Mouse (Mus musculus): ENCODE data around the gene Ano6. TPM values are rescaled to one million over a fixed set of nuclear protein-coding genes. Genes with fewer than 3 reads are reported as not detected.

The Ano6 gene
- polyA plus RNA-seq, 1 experiment from 2014 or later = 28.3 TPM

DNA sequence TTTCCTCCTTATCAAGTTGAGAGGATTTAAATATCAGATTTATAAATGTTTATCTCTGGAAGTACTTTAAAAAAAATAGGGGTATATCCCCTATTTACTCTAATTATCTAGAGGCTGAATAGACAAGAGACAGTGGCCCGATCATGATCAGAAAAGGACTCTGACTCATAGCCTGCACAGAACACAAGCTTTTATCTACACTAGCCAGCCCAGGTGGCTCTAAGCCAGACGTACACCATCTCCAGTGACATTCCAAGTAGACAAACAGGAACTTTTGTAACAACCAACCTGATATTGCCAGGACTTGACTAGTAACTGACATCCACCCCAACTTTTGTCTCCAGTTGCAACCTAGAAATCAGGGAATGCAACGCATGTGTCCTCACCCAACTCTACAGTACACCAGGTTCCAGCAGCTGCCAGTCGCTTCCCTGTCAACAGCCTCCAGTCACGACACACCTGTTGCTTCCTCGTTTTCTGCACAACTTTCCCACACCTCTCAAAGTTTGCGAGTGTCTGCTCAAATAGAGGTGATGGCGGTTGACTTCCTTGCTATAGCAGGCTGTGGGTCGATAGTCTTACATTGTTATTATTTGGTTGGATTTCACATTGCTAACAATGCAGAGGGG is 199.0 kb downstream of the Ano6 start:
- no peak overlapping the region for H3K9ac ChIP-seq (ENCODE audit: low read depth, low read length)
- no peaks in the 10 kb centered on the region for H3K27me3 ChIP-seq (replicated peaks; ENCODE audit: control insufficient read depth, insufficient read depth, low read length)
- DNase-seq (ENCODE audit: low spot score) (no peak), ATAC-seq (replicated peaks; ENCODE audit: low FRiP score) (no peak)
- no peak overlapping the region for H3K4me2 ChIP-seq
- no peak overlapping the region for H3K27ac ChIP-seq (ENCODE audit: low read depth, low read length)
- H3K4me1 ChIP-seq (replicated peaks; ENCODE audit: control insufficient read depth, insufficient read depth, low read length) = no peaks in the 10 kb centered on the region
- WGBS = 79% methylated on average over 9 of the region's 9 CpGs
- no peaks in the 10 kb centered on the region for H3K9me3 ChIP-seq (ENCODE audit: control insufficient read depth, low read length)
- no peaks in the 10 kb centered on the region for H3K36me3 ChIP-seq (ENCODE audit: control insufficient read depth, insufficient read depth, low read length)
- no peak overlapping the region for H3K4me3 ChIP-seq (ENCODE audit: low read depth, low read length)

- no peak overlapping the region for H3K4me3 ChIP-seq (ENCODE audit: low read depth, low read length)
- WGBS = 46% methylated on average over 6 of the region's 6 CpGs
- H3K36me3 ChIP-seq (ENCODE audit: control insufficient read depth, insufficient read depth, low read length) = no peaks in the 10 kb centered on the region
- H3K4me2 ChIP-seq = no peak overlapping the region
- no peak overlapping the region for H3K27ac ChIP-seq (ENCODE audit: low read depth, low read length)
- no peaks in the 10 kb centered on the region for H3K9me3 ChIP-seq (ENCODE audit: control insufficient read depth, low read length)
- H3K9ac ChIP-seq (ENCODE audit: low read depth, low read length) = no peak overlapping the region
- H3K4me1 ChIP-seq (replicated peaks; ENCODE audit: control insufficient read depth, insufficient read depth, low read length) = no peaks in the 10 kb centered on the region
- DNase-seq (ENCODE audit: low spot score) (no peak), ATAC-seq (replicated peaks; ENCODE audit: low FRiP score) (no peak)
- H3K27me3 ChIP-seq (replicated peaks; ENCODE audit: control insufficient read depth, insufficient read depth, low read length) = no peaks in the 10 kb centered on the region
Measured at GRCm38 (mm10) chr15:96002958-96003601, 212.4 kb downstream of the Ano6 start.

GRCm38 (mm10) chr15:96011640-96012390 is 221.2 kb downstream of the Ano6 start:
- no peak for ATAC-seq (replicated peaks; ENCODE audit: low FRiP score)
- H3K4me2 ChIP-seq = no peak overlapping the region
- no peak overlapping the region for H3K27ac ChIP-seq (ENCODE audit: low read depth, low read length)
- WGBS = 82% methylated on average over 16 of the region's 16 CpGs
- H3K4me3 ChIP-seq (ENCODE audit: low read depth, low read length) = no peak overlapping the region
- H3K4me1 ChIP-seq (replicated peaks; ENCODE audit: control insufficient read depth, insufficient read depth, low read length) = no peaks in the 10 kb centered on the region
- H3K9ac ChIP-seq (ENCODE audit: low read depth, low read length) = no peak overlapping the region
- DNase-seq (ENCODE audit: low spot score) = no peak
- no peaks in the 10 kb centered on the region for H3K36me3 ChIP-seq (ENCODE audit: control insufficient read depth, insufficient read depth, low read length)
- H3K27me3 ChIP-seq (replicated peaks; ENCODE audit: control insufficient read depth, insufficient read depth, low read length) = no peaks in the 10 kb centered on the region
- 0 out of 2 replicates have a peak, but pooled peaks cover 3% of the 10 kb centered on the region for H3K9me3 ChIP-seq (ENCODE audit: control insufficient read depth, low read length)

DNA sequence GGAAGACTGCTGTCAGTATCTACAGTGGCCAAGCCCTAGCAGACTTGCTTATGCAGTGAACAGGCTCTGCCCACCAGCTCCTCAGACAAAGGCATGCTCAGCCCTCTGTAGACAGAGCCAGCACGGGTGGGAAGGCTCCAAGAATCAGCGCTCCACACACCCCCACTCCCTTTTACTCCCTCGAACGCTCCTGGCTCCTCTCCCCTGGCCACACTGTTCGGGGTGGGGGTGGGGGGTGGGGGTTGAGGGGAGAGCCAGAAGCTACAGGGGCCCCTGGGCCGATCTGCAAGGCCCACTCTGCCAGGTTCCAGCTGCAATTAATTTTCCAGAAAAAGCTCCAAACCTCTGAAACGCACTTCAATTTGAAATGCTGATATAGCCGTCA is 221.7 kb downstream of the Ano6 start:
- Histone ChIP-seq H3K4me1 (replicated peaks; ENCODE audit: control insufficient read depth, insufficient read depth, low read length) (no peaks in the 10 kb centered on the region), H3K27me3 (replicated peaks; ENCODE audit: control insufficient read depth, insufficient read depth, low read length) (no peaks in the 10 kb centered on the region), H3K9ac (ENCODE audit: low read depth, low read length) (no peak overlapping the region), H3K36me3 (ENCODE audit: control insufficient read depth, insufficient read depth, low read length) (no peaks in the 10 kb centered on the region), H3K9me3 (ENCODE audit: control insufficient read depth, low read length) (0 out of 2 replicates have a peak, but pooled peaks cover 3% of the 10 kb centered on the region), H3K4me3 (ENCODE audit: low read depth, low read length) (no peak overlapping the region), H3K27ac (ENCODE audit: low read depth, low read length) (no peak overlapping the region), H3K4me2 (no peak overlapping the region)
- ATAC-seq (replicated peaks; ENCODE audit: low FRiP score) (no peak), DNase-seq (ENCODE audit: low spot score) (no peak)
- WGBS = 52% methylated on average over 8 of the region's 8 CpGs

DNA sequence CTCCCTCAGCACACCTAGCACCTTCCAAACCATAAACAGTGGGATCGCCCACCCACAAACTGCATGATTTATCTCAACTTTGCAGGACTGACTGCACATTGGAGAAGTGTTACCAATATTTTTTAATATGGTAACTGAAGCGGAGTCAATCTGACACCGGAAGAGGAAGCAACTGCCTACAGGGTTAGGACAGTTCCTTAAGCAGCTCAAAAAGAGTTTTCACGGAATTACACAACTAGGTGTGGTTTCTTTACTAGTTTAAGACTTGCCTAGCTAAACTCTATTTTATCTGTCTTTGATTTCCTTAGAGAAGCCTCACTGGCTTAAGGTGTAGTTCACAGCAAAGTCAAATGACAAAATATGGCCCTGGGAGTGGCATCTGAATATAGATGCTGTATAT is 223.9 kb downstream of the Ano6 start:
- no peak overlapping the region for H3K27ac ChIP-seq (ENCODE audit: low read depth, low read length)
- WGBS = 88% methylated on average over 4 of the region's 4 CpGs
- H3K4me2 ChIP-seq = no peak overlapping the region
- DNase-seq (ENCODE audit: low spot score) (no peak), ATAC-seq (replicated peaks; ENCODE audit: low FRiP score) (no peak)
- H3K36me3 ChIP-seq (ENCODE audit: control insufficient read depth, insufficient read depth, low read length) = no peaks in the 10 kb centered on the region
- no peak overlapping the region for H3K4me3 ChIP-seq (ENCODE audit: low read depth, low read length)
- 0 out of 2 replicates have a peak, but pooled peaks cover 3% of the 10 kb centered on the region for H3K9me3 ChIP-seq (ENCODE audit: control insufficient read depth, low read length)
- H3K4me1 ChIP-seq (replicated peaks; ENCODE audit: control insufficient read depth, insufficient read depth, low read length) = no peaks in the 10 kb centered on the region
- H3K9ac ChIP-seq (ENCODE audit: low read depth, low read length) = no peak overlapping the region
- no peaks in the 10 kb centered on the region for H3K27me3 ChIP-seq (replicated peaks; ENCODE audit: control insufficient read depth, insufficient read depth, low read length)

DNA sequence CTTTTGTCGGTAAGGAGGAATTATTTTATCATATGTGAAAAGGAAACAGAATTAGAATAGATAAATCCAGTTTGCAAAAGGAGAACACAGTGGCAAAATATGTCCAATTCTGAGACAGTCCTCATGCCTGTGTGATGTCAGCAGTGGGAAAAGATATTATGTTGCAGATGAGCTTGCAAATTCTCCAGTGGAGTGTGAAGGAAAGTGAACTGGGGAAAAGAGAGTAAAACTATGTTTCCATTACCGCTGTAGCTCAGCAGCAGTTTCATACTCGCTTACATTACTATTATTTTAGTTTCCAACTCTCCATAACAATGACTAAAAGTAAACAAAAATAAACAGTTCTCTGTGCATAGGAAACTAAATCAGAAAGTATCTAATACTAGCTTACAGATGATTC is 229.8 kb downstream of the Ano6 start:
- ATAC-seq (replicated peaks; ENCODE audit: low FRiP score) = no peak
- 81% methylated on average over 3 of the region's 3 CpGs for WGBS

GRCm38 (mm10) chr15:96021506-96021905 is 230.9 kb downstream of the Ano6 start:
- Histone ChIP-seq H3K4me3 (ENCODE audit: low read depth, low read length) (no peak overlapping the region), H3K27me3 (replicated peaks; ENCODE audit: control insufficient read depth, insufficient read depth, low read length) (no peaks in the 10 kb centered on the region), H3K27ac (ENCODE audit: low read depth, low read length) (no peak overlapping the region), H3K4me1 (replicated peaks; ENCODE audit: control insufficient read depth, insufficient read depth, low read length) (no peaks in the 10 kb centered on the region), H3K9me3 (ENCODE audit: control insufficient read depth, low read length) (0 out of 2 replicates have a peak, but pooled peaks cover 3% of the 10 kb centered on the region), H3K9ac (ENCODE audit: low read depth, low read length) (no peak overlapping the region), H3K4me2 (no peak overlapping the region), H3K36me3 (ENCODE audit: control insufficient read depth, insufficient read depth, low read length) (no peaks in the 10 kb centered on the region)
- WGBS = 68% methylated on average over 10 of the region's 10 CpGs
- ATAC-seq (replicated peaks; ENCODE audit: low FRiP score) = no peak
- DNase-seq (ENCODE audit: low spot score) = no peak

More for the DNA sequence above, 229.8 kb downstream of the Ano6 start:
- Histone ChIP-seq H3K27me3 (replicated peaks; ENCODE audit: control insufficient read depth, insufficient read depth, low read length) (no peaks in the 10 kb centered on the region), H3K4me3 (ENCODE audit: low read depth, low read length) (no peak overlapping the region), H3K4me1 (replicated peaks; ENCODE audit: control insufficient read depth, insufficient read depth, low read length) (no peaks in the 10 kb centered on the region), H3K9me3 (ENCODE audit: control insufficient read depth, low read length) (0 out of 2 replicates have a peak, but pooled peaks cover 3% of the 10 kb centered on the region), H3K9ac (ENCODE audit: low read depth, low read length) (no peak overlapping the region), H3K36me3 (ENCODE audit: control insufficient read depth, insufficient read depth, low read length) (no peaks in the 10 kb centered on the region), H3K27ac (ENCODE audit: low read depth, low read length) (no peak overlapping the region), H3K4me2 (no peak overlapping the region)
- DNase-seq (ENCODE audit: low spot score) = no peak
